Mouse (Mus musculus) ovary, adult 2 months (tissue): Measurements from ENCODE around the gene Kcnab3. TPM values are rescaled to one million over a fixed set of nuclear protein-coding genes. Genes with fewer than 3 reads are reported as not detected.

Experiments used
- polyA plus RNA-seq: library from polyadenylated mRNA; depleted of rRNA; stranded (reverse); fragments of >200 nt; gene quantifications from 2 replicates; pipeline ENCODE4 v1.2.3, GENCODE M21; 2012; rRNA removed

Gene Kcnab3
- 20.8 and 21.2 TPM in 2 replicates for polyA plus RNA-seq

GRCm38 (mm10) chr11:69325628-69326407, at the start of gene Kcnab3:
TSS of gene Kcnab3 (plus strand) at chr11:69326258.

GRCm38 (mm10) chr11:69323667-69324111, 2.4 kb upstream of the Kcnab3 start, which contains the start of the genes Cntrob and Trappc1:
TSS of gene Cntrob (minus strand) at chr11:69323775.
TSS of gene Trappc1 (plus strand) at chr11:69323980.

GRCm38 (mm10) chr11:69340161-69341131, 14.4 kb downstream of the Kcnab3 start, which contains the start of gene Rnf227:
TSS of gene Rnf227 (plus strand) at chr11:69340461.

GRCm38 (mm10) chr11:69369215-69369989, 43.3 kb downstream of the Kcnab3 start, which contains the start of gene Chd3:
TSS of gene Chd3 (minus strand) at chr11:69369406.

Other genes starting within 250 kb of the Kcnab3 start
- gene Vamp2, start 237.8 kb upstream of the Kcnab3 start, polyA plus RNA-seq = 128 and 221 TPM in 2 replicates
- gene Per1, start 231.0 kb upstream of the Kcnab3 start, polyA plus RNA-seq = 25.2 and 31.5 TPM in 2 replicates
- gene Hes7, start 205.9 kb upstream of the Kcnab3 start, polyA plus RNA-seq = 0.83 and 1.5 TPM in 2 replicates
- 1.4 TPM in 2 replicates for gene 9130213A22Rik, start 203.7 kb upstream of the Kcnab3 start, polyA plus RNA-seq
- gene Aloxe3, start 200.4 kb upstream of the Kcnab3 start, polyA plus RNA-seq = 2.8 and 7.0 TPM in 2 replicates
- gene Alox12b, start 169.3 kb upstream of the Kcnab3 start, polyA plus RNA-seq = 0.18 TPM in 1 of 2 replicates, not detected in the other
- gene Alox8, start 128.4 kb upstream of the Kcnab3 start, polyA plus RNA-seq = 0.06 TPM in 1 of 2 replicates, not detected in the other
- 1.6 and 1.8 TPM in 2 replicates for gene Gucy2e, start 89.2 kb upstream of the Kcnab3 start, polyA plus RNA-seq
- gene Cntrob, start 2.5 kb upstream of the Kcnab3 start, polyA plus RNA-seq = 11.0 and 12.6 TPM in 2 replicates
- 24.4 and 49.0 TPM in 2 replicates for gene Trappc1, start 2.3 kb upstream of the Kcnab3 start, polyA plus RNA-seq
- 4.7 and 4.9 TPM in 2 replicates for gene Rnf227, start 14.2 kb downstream of the Kcnab3 start, polyA plus RNA-seq
- gene Chd3, start 43.1 kb downstream of the Kcnab3 start, polyA plus RNA-seq = 192 and 199 TPM in 2 replicates
- 297 and 329 TPM in 2 replicates for gene Naa38, start 69.2 kb downstream of the Kcnab3 start, polyA plus RNA-seq
- gene Cyb5d1, start 69.4 kb downstream of the Kcnab3 start, polyA plus RNA-seq = 18.8 and 20.3 TPM in 2 replicates
- gene Tmem88, start 72.0 kb downstream of the Kcnab3 start, polyA plus RNA-seq = 62.8 and 66.4 TPM in 2 replicates
- 15.6 and 16.4 TPM in 2 replicates for gene Kdm6b, start 87.4 kb downstream of the Kcnab3 start, polyA plus RNA-seq
- 5.1 and 7.0 TPM in 2 replicates for gene Dnah2, start 222.9 kb downstream of the Kcnab3 start, polyA plus RNA-seq
- gene Efnb3, start 233.9 kb downstream of the Kcnab3 start, polyA plus RNA-seq = 13.1 and 13.5 TPM in 2 replicates